Mouse (Mus musculus): ENCODE data around the gene Aire.
A peak's percentile ranks its signal among the peaks of the same experiment; 100 is the strongest.

Gene Aire

GRCm38 (mm10) chr10:78009184-78009944 lies 34.0 kb downstream of the Aire start:
- DNase-seq (ENCODE audit: low read depth, low spot score), result peak; percentile 98

- DNase-seq (ENCODE audit: low read depth, low spot score), result no peak
These were observed 35.2 kb downstream of the Aire start for GRCm38 (mm10) chr10:78008169-78008568.

GRCm38 (mm10) chr10:78007203-78007602 lies 36.2 kb downstream of the Aire start:
- DNase-seq (ENCODE audit: low read depth, low spot score), result no peak

GRCm38 (mm10) chr10:78005791-78006438 lies 37.5 kb downstream of the Aire start:
- no peak for DNase-seq (ENCODE audit: low read depth, low spot score)

GRCm38 (mm10) chr10:78004479-78005100 lies 38.8 kb downstream of the Aire start:
- DNase-seq (ENCODE audit: low read depth, low spot score), result no peak

GRCm38 (mm10) chr10:78002316-78002715 lies 41.1 kb downstream of the Aire start:
- DNase-seq (ENCODE audit: low read depth, low spot score), result no peak

GRCm38 (mm10) chr10:78001796-78002195 lies 41.6 kb downstream of the Aire start:
- no peak for DNase-seq (ENCODE audit: low read depth, low spot score)

- DNase-seq (ENCODE audit: low read depth, low spot score), result no peak
These were observed 43.2 kb downstream of the Aire start for GRCm38 (mm10) chr10:78000200-78000599.

GRCm38 (mm10) chr10:77995639-77996038 lies 47.8 kb downstream of the Aire start:
- no peak for DNase-seq (ENCODE audit: low read depth, low spot score)

- peak; percentile 30 for DNase-seq (ENCODE audit: low read depth, low spot score)
These were observed 57.6 kb downstream of the Aire start for GRCm38 (mm10) chr10:77985775-77986174.

GRCm38 (mm10) chr10:77984660-77985059 lies 58.8 kb downstream of the Aire start:
- peak; percentile 85 for DNase-seq (ENCODE audit: low read depth, low spot score)

Data from A20 (cell line).